Mouse (Mus musculus) thymus, postnatal 0 days (tissue): ENCODE measurements around the gene Uxs1. TPM values are rescaled to one million over a fixed set of nuclear protein-coding genes. Genes with fewer than 3 reads are reported as not detected.

Source experiments
- DNase-seq: peaks from one replicate; pipeline ENCODE4 v3.0.0-alpha.2; 2015; ENCODE audit warnings: low spot score
- polyA plus RNA-seq: library from polyadenylated mRNA; unstranded; fragments of >200 nt; fragmentation: Nextera tagmentation; extraction: Ambion mirVana; gene quantifications from 2 replicates; pipeline ENCODE4 v1.2.1, GENCODE M21; 2015

The Uxs1 gene
- polyA plus RNA-seq, 1 experiment from 2014 or later: 25.3 TPM

DNA sequence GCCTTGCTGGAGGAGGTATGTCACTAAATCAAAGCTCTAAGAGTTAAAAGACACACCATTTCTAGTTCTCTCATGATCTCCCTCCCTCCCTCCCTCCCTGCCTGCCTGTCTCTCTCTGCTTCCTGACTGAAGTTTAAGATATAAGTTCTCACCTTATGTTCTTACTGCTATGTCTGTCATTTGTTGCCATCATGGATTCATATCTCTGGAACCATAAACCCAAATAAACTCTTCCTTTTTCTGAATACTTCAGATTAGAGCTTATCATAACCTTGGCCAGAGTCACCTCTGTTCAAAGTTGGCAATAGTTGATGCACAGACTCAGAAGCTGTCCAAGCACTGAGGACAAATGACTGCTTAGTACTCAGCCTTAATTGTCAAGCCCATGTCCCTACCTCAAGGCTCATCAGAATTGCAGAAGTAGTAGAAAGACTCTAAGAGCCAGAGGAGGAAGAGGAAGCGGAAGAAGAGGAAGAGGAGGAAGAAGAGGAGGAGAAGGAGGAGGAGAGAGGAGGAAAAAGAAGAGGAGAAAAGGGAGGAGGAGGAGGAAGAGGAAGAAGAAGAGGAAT is 23.6 kb downstream of the Uxs1 start:
- no peak for DNase-seq

DNA sequence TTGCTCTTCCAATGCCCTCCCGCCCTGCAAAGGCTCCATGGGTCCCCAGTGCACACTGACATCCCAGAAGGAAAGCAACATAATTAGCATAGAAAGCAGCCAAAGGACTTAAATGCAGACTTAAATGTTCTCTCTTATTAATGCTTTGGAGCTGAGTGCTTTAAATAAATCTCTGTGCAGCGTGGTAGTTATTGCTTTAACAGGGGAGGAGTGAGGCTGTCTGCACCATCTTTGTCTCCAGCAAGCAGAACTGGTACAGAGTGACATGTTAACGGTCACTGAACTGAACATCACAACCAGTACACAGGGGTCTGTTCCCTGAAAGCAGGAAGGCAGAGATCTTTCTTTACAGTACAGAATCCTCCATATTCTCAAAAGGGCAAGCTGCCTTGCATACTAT is 29.6 kb downstream of the Uxs1 start:
- no peak for DNase-seq

GRCm38 (mm10) chr1:43789765-43790164 is 37.8 kb downstream of the Uxs1 start:
- no peak for DNase-seq

GRCm38 (mm10) chr1:43786711-43787110 is 40.9 kb downstream of the Uxs1 start:
- DNase-seq: no peak

- no peak for DNase-seq
These were observed 42.3 kb downstream of the Uxs1 start for GRCm38 (mm10) chr1:43785316-43785715.

DNA sequence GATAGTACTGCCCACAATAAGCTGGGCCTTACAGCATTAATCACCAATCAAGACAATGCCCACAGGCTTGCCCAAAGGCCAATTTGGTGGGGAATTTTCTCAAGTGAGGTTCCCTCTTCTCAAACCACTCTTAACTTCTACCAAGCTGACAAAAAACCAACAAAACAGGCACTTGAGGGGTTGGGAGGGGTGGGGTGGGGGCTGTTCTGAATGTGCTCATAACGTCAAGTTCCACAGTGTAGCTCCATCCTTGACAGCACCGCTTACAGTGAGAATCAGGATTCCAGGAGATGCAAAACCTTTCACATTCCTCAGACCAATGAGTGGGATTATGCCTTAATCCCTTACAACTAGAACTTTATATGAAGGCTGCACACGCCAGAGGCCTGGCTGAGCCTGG is 44.4 kb downstream of the Uxs1 start:
- DNase-seq: no peak

- DNase-seq: no peak
These were observed 44.9 kb downstream of the Uxs1 start for GRCm38 (mm10) chr1:43782680-43783079.

DNA sequence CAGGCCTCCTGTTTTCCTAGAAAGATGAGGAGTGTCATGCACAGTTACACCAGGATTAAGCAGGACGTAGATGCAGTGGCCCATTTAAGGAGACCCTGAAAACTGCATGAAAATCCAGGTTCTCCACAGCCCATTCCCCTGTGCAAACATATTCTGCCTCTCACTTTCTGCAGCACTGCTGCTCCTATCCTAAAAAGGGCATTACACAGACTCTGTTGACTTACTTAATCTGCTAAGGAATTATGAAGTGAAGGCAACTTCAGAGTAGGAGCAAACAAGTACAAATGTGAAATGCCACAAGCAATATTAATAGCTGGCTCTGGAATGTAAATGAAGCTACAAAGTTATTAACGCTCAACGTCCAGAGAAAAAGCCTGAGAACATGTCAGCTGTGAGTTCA is 45.9 kb downstream of the Uxs1 start:
- no peak for DNase-seq

DNA sequence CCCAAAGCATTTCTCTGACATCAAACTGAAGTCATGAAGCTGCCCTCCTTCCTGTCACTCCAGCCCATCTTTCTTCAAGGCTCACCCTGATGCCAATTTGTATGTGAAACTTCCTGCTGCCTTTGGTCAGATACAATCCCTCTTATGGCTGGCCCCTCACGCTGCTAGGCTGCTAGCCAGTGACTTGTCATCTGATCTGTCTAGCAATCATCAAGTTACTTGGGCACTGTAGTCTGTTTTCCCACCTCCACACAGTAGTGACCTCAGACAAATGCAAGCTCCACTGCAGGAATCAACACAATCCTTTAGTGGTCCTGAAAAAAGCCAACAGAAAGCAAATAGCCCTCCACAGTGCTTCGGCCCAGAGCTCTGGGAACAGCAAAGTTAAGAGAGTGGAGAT is 46.4 kb downstream of the Uxs1 start:
- DNase-seq: no peak

GRCm38 (mm10) chr1:43776106-43776505 is 51.5 kb downstream of the Uxs1 start:
- no peak for DNase-seq

- DNase-seq: no peak
These were observed 53.5 kb downstream of the Uxs1 start for GRCm38 (mm10) chr1:43774126-43774525.

DNA sequence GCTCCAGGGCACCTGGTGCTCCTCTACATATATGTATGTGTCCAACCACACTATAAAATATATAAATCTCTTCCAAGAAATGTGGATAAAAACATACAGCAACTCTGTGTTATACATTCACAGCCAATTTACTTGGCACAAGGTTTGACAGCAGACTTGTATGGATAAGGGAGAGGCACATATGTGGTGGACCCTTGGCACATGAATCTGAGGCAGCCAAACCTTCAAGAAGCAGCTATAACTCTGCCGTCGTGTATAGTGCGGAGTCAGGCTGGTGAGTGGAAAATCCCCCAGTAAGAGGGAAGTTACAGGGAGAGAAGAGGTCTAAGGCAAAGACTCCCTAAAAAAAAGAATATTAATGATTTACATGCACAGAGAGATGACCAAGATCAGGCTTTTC is 54.9 kb downstream of the Uxs1 start:
- no peak for DNase-seq

GRCm38 (mm10) chr1:43770032-43770431 is 57.6 kb downstream of the Uxs1 start:
- no peak for DNase-seq

DNA sequence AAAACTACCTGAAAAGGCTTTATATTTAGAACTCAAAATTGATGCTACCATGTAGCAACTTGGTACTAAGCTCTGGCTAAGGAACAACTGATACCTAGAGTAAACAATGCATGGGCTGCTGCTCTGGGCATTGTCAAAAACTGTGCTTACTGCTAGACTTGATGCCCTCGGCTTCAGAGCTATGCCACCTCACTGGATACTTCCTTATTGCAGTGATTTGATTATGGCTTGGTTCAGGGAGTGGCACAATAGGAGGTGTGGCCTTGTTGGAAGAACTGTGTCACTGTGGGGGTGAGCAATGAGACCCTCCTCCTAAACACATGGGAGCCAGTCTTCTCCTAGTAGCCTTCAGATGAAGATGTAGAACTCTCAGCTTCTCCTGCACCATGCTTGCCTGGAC is 58.3 kb downstream of the Uxs1 start:
- no peak for DNase-seq

GRCm38 (mm10) chr1:43768385-43768990 is 59.1 kb downstream of the Uxs1 start:
- DNase-seq: peak; percentile 72

DNA sequence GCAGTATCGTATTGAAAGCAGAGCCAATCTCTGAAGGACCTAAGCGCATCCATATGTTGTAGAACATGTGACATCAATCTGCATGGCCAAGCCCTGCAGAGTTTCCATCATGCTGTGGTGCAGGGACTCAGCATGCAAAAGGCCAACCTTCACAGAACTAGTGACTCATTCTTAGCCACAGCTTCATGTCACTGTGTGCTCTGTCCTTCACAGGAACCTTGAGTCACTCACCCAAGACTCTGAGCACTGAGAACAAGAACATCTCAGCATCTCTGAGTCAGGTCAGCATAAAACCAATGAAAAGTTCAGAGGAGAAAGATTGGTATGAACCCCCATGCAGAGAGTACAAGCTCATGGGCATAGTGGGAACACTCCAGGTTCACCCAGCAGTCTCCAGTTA is 61.3 kb downstream of the Uxs1 start:
- DNase-seq: no peak

DNA sequence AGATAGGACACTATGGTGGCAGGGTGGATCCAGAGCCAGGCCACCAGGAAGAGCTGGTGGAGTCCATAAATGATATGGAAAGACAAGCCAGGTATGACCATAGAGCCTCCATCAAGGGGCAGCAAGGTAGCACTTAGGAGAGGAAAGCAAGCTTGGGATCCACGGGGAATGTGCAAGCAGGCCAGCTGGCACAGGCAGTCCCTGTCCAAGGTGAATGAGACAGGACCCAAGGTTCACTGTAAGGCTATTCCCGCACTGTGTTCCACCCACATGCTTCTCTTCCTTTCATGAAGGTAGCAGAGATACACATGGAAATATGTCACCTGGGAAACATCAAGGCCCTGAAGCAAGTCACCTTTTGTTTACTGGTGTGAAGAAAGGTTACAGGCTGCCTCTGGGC is 63.1 kb downstream of the Uxs1 start:
- no peak for DNase-seq

DNA sequence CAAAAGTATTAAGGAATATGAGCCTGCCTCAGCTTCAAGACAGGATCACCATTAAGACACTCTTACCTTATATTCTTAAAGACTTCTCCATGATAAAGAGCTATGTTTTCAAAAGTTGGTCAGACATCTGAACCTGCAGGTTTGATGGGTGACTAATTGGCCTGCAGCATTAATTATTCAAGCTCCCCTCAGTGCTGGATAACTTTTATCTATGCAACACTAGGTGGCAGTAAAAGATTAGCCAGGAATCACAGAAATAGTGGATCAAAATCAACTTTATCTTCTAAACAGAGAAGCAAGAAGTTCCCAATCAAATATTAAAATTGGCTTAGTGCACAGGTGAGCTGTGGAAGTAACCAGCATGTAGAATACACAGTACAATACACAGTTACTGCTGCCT is 67.5 kb downstream of the Uxs1 start:
- peak; percentile 34 for DNase-seq

DNA sequence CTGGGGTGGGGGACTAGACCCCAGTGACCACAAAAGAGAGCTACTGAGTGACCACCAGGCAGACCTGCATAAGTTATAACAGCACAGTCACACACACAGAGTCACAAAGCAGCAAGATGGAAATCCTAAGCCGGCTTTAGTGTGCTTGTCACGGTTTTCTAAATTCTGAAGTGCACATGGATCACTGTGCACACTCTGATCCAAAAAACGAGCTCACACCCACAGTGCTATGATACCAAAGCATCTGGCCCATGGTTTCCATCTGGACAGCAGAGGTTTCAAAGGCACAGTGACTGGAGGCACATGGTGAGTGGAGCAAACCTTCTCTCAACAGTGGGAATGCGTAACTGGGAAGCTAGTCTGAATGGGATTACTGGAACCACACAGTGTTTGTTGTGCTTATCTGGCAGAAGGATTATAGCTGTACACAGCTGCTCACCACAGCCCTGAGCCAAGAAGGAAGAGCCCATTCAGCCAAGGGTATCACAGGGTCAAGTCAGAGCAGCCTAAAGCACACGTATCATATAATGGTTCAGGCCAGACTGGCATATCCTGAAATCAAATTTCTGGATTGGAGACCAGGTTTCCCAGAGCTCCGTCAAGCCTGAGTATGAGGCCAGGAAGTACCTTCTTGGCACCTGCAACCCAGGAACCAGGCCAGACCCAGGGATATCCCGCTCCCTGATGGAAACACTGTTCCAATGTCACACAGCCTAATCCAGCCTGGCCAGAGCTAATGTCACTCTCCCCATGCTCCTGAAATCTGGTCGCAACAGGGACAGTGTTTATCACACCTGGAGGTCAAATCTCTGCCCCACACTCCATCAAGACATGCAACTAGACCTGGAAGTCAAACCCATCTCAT is 72.9 kb downstream of the Uxs1 start:
- no peak for DNase-seq

DNA sequence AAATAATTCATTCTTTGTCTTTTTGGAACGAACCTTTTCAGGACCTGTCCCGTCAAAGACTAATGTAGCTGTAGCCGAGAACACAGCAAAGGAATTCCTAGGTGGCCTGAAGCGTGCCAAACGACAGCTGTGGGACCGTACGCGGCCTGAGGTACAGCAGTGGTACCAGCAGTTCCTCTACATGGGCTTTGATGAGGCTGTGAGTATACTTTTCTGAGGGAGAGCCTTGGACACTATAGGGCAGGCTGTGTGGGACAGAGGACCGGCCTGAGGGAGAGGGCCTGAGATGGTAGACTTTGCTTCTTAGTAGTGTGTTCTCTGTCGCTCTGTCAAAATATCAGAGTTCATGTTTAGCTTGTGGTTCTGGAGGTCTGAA is 89.1 kb downstream of the Uxs1 start:
- DNase-seq: no peak

- DNase-seq: peak; percentile 42
These were observed 89.6 kb downstream of the Uxs1 start for GRCm38 (mm10) chr1:43737812-43738518.

GRCm38 (mm10) chr1:43732657-43733056 is 94.9 kb downstream of the Uxs1 start:
- no peak for DNase-seq
